Comparison of ENCODE assay signal across 17 mouse cellular contexts in the genomic region with DNA sequence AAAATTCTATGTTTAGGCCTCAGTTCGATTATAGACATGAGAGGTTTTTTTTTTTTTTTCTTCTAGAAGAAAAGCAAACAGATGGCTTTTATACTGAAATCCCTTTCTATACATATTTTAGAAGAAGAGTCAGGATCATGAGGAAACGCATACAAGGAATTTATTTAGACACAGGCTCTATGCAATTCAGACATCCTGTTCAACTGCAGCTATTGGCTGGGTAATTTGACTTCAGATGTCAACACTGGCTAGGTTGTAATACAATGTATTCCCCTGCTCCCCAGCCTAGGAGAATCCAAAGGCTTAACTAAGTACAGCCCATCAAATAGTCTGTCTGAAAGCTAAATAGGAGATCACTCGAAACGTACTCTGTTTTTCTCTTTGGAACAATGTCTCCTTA.
"Had no signal": no experiment of that assay in that cellular context is flagged by ENCODE, and none has a peak within 500 bp of the region (broad histone marks: within the 10 kb centered on the region; RNA-seq: fewer than 3 reads in every experiment).

No protein-coding gene starts in this region.

- H3K27ac ChIP-seq: lung, embryonic 15.5 days; macrophage; midbrain, embryonic 13.5 days; midbrain, embryonic 15.5 days; neural tube, embryonic 12.5 days; stomach, embryonic 15.5 days; stomach, postnatal 0 days had no signal

- H3K9ac ChIP-seq: lung, embryonic 15.5 days; midbrain, embryonic 13.5 days; midbrain, embryonic 15.5 days; neural tube, embryonic 12.5 days; stomach, embryonic 15.5 days had no signal

- H3K9me3 ChIP-seq: lung, embryonic 15.5 days; midbrain, embryonic 13.5 days; midbrain, embryonic 15.5 days; neural tube, embryonic 12.5 days; stomach, embryonic 15.5 days had no signal

- H3K27me3 ChIP-seq: lung, embryonic 15.5 days; megakaryocyte, embryonic 14.5 days; midbrain, embryonic 13.5 days; midbrain, embryonic 15.5 days; neural tube, embryonic 12.5 days; stomach, embryonic 15.5 days had no signal

- H3K4me3 ChIP-seq: lung, embryonic 15.5 days; megakaryocyte, embryonic 14.5 days; midbrain, embryonic 13.5 days; midbrain, embryonic 15.5 days; neural tube, embryonic 12.5 days; stomach, embryonic 15.5 days had no signal

- H3K4me2 ChIP-seq: lung, embryonic 15.5 days; midbrain, embryonic 11.5 days; midbrain, embryonic 13.5 days; midbrain, embryonic 15.5 days; neural tube, embryonic 12.5 days; stomach, embryonic 15.5 days had no signal

- DNase-seq: lung, adult 2 months; lung, postnatal 14 days; lung, postnatal 36 days; right cerebral cortex, postnatal 14 days; thymus, adult 18-20 months; thymus, postnatal 14 days; thymus, postnatal 36 days had no signal

- ATAC-seq: lung, postnatal 0 days; midbrain, embryonic 13.5 days; midbrain, embryonic 15.5 days had no signal

- H3K4me1 ChIP-seq: lung, embryonic 15.5 days; megakaryocyte, embryonic 14.5 days; midbrain, embryonic 13.5 days; midbrain, embryonic 15.5 days; neural tube, embryonic 12.5 days; stomach, embryonic 15.5 days had no signal

- H3K36me3 ChIP-seq: lung, embryonic 15.5 days; midbrain, embryonic 13.5 days; midbrain, embryonic 15.5 days; neural tube, embryonic 12.5 days; stomach, embryonic 15.5 days had no signal
